Mouse (Mus musculus): ENCODE measurements around the gene Mpig6b.

DNA sequence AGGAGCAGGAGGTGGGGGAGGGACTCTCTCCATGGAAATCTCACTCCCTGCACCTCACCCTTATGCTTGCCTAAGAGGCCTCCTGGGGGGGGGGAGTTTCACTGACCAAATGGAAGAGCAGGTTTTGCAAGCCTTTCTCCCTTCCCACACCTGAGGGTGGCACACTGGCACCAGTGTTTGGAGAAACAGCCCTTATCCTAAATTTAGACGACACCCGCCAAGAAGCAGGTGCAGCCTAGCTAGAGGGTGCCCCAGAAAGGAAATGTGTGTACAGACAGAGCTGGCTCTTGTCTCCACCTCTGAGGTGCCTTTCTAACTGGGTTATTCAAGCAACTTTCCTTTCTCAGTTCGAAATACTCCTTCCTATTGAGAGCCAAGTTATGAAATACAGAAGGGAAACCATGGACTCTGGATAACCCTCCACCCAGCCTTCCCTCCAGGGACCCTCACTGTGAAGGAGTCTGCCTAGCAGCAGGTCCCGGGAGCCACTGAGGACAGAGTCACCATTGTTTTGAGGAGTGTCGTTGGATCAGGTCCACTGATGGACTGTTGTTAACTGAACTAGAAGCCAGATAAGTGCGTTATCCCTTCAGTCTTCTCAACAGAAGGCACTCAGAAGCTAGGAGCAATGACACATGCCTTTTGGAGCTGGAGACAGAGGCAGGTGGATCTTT lies 4.7 kb upstream of the Mpig6b start:
- TF ChIP-seq CTCF (IDR thresholded peaks at IDR 0.05; ENCODE audit: insufficient read depth, low read length) = peak; percentile 21; the same call in 1 of the 2 replicates
- no peak for TF ChIP-seq POLR2A (IDR thresholded peaks at IDR 0.05; ENCODE audit: borderline replicate concordance, extremely low read depth, low read depth, low read length)

Measured in lung, adult 2 months (tissue).